Mouse (Mus musculus) megakaryocyte, embryonic 14.5 days (primary cell): ENCODE data around the gene Cdh6. TPM values are rescaled to one million over a fixed set of nuclear protein-coding genes. Genes with fewer than 3 reads are reported as not detected.

Experiments used
- H3K27me3 ChIP-seq: replicated peaks from 2 replicates; pipeline ENCODE3; 2012; ENCODE audit warnings: inconsistent platforms
- H3K36me3 ChIP-seq: replicated peaks from 2 replicates; pipeline ENCODE3; 2012; ENCODE audit warnings: low read length, inconsistent platforms, mixed read lengths
- H3K4me1 ChIP-seq: 2 replicates; pipeline ENCODE4 v1.6.1; 2012; ENCODE audit warnings: inconsistent platforms
- H3K4me3 ChIP-seq: replicated peaks from 2 replicates; pipeline ENCODE3; 2012; ENCODE audit warnings: moderate library complexity, mild to moderate bottlenecking, inconsistent platforms
- H3K9me3 ChIP-seq: 2 replicates; pipeline ENCODE4 v1.6.1; 2012; ENCODE audit warnings: inconsistent platforms
- FLI1 ChIP-seq: IDR thresholded peaks from 2 replicates; pipeline ENCODE4 v1.6.1; 2012; ENCODE audit warnings: low read length, inconsistent platforms, mixed read lengths
- GATA1 ChIP-seq: IDR thresholded peaks from 3 replicates; pipeline ENCODE4 v1.6.1; 2012; ENCODE audit warnings: mixed read lengths, low read length, inconsistent platforms, borderline replicate concordance
- polyA plus RNA-seq: library from polyadenylated mRNA; stranded (reverse); fragments of >175 nt; gene quantifications from 2 replicates; pipeline ENCODE4 v1.2.3, GENCODE M21; 2012; ENCODE audit warnings: low replicate concordance; ENCODE audit not compliant: insufficient read depth

Cdh6 gene
- polyA plus RNA-seq, 1 experiment = not detected

GRCm38 (mm10) chr15:13165094-13165885 lies 8.2 kb downstream of the Cdh6 start:
- no peaks in the 10 kb centered on the region for H3K4me1 ChIP-seq
- no peaks in the 10 kb centered on the region for H3K36me3 ChIP-seq
- no peaks in the 10 kb centered on the region for H3K27me3 ChIP-seq
- no peaks in the 10 kb centered on the region for H3K9me3 ChIP-seq
- TF ChIP-seq GATA1 = no peak
- no peak overlapping the region for H3K4me3 ChIP-seq

DNA sequence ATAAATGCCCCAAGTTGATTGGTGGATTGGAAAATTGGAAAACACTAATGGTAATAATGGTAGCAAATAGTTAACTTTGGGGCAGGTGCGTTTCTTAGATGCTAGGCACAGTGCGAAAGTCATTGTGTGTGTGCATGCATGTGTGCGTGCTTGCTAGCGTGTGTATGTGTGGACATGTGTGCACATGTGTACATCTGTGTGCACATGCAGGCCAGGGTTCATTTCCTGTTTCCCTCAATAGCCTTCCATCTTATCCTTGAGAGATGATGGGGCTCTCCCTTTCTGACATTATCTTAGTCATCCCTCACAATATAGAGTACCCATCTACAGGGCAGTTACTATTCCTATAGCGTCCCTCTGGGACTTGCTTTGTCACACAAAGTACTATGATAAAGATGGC lies 17.7 kb downstream of the Cdh6 start:
- TF ChIP-seq FLI1 (no peak), GATA1 (no peak)
- H3K9me3 ChIP-seq = no peaks in the 10 kb centered on the region
- H3K36me3 ChIP-seq = no peaks in the 10 kb centered on the region
- no peaks in the 10 kb centered on the region for H3K4me1 ChIP-seq
- H3K27me3 ChIP-seq = no peaks in the 10 kb centered on the region
- H3K4me3 ChIP-seq = no peak overlapping the region

DNA sequence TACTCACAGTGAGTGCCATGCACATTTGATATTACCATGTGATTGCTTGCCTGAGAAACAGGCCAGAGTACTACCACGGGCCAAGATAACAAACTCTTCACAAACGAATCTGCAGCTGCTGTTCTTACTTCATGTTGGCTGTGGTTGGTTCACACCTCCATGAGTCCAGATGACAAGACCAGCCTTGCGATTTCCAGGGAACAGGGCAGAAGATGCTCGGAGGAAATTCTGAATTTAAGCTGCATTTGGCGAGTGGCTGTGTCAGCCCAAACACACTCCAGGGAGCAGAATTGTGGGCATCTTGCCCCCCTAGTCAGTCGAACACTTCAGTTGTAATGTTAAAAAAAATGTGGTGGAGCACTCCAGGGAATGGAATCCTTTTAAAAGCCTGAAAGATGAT lies 18.1 kb downstream of the Cdh6 start:
- TF ChIP-seq FLI1 (no peak), GATA1 (no peak)
- H3K4me3 ChIP-seq = no peak overlapping the region
- no peaks in the 10 kb centered on the region for H3K36me3 ChIP-seq
- no peaks in the 10 kb centered on the region for H3K4me1 ChIP-seq
- H3K27me3 ChIP-seq = no peaks in the 10 kb centered on the region
- H3K9me3 ChIP-seq = no peaks in the 10 kb centered on the region

DNA sequence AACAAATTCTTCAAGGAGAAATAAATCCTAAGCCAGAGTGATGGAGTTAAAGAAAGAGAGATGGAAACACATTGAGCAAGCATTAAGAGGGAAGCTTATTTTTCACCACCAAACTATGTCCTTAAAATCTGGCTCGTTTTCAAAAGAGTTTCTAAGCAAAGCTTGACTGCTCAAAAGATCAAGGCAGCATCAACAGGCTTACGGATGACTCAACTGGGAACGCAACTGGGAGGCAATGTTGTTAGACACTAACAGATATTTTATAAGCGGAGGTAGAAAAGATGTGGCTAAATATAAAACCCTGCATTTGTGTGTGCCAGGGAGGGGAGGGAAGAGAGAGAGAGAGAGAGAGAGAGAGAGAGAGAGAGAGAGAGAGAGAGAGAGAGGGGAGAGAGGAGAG lies 31.5 kb downstream of the Cdh6 start:
- TF ChIP-seq FLI1 (no peak), GATA1 (no peak)
- peaks cover 7% of the 10 kb centered on the region for H3K9me3 ChIP-seq
- H3K4me1 ChIP-seq = no peaks in the 10 kb centered on the region
- H3K4me3 ChIP-seq = no peak overlapping the region
- no peaks in the 10 kb centered on the region for H3K27me3 ChIP-seq
- H3K36me3 ChIP-seq = no peaks in the 10 kb centered on the region

GRCm38 (mm10) chr15:13139662-13140061 lies 33.8 kb downstream of the Cdh6 start:
- peaks cover under 1% of the 10 kb centered on the region for H3K9me3 ChIP-seq
- no peaks in the 10 kb centered on the region for H3K36me3 ChIP-seq
- no peak overlapping the region for H3K4me3 ChIP-seq
- TF ChIP-seq GATA1 (no peak), FLI1 (no peak)
- no peaks in the 10 kb centered on the region for H3K27me3 ChIP-seq
- H3K4me1 ChIP-seq = no peaks in the 10 kb centered on the region

- no peaks in the 10 kb centered on the region for H3K27me3 ChIP-seq
- no peak for TF ChIP-seq FLI1
- no peak for TF ChIP-seq GATA1
- no peaks in the 10 kb centered on the region for H3K36me3 ChIP-seq
- H3K9me3 ChIP-seq = peaks cover 5% of the 10 kb centered on the region; the same call in 1 of the 2 replicates
- no peak overlapping the region for H3K4me3 ChIP-seq
- no peaks in the 10 kb centered on the region for H3K4me1 ChIP-seq
These were observed 36.3 kb downstream of the Cdh6 start for GRCm38 (mm10) chr15:13137166-13137565.

DNA sequence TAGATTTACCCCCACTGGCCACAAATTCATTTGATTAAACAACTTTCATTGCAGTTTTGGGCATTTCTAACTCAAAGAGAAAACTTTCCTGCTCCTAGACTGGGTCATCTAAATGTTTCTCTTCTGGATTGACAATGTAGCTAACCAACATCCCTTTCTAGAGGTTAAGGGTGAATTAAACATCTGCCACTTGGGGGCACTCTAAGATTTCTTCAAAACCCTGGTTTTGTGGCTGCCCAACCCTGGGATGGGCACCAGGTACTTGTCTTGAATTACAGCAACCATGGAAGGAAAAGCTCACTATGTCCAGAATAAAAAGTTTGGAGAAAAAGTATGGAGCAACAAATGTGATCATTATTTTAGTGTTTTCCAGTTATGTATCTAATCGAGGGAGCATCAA lies 39.4 kb downstream of the Cdh6 start:
- no peaks in the 10 kb centered on the region for H3K27me3 ChIP-seq
- H3K4me3 ChIP-seq = no peak overlapping the region
- no peaks in the 10 kb centered on the region for H3K36me3 ChIP-seq
- H3K9me3 ChIP-seq = peaks cover 8% of the 10 kb centered on the region; the same call in 1 of the 2 replicates
- no peaks in the 10 kb centered on the region for H3K4me1 ChIP-seq
- TF ChIP-seq GATA1 = no peak
- no peak for TF ChIP-seq FLI1

GRCm38 (mm10) chr15:13133370-13133769 lies 40.1 kb downstream of the Cdh6 start:
- Histone ChIP-seq H3K36me3 (no peaks in the 10 kb centered on the region), H3K27me3 (no peaks in the 10 kb centered on the region), H3K4me1 (no peaks in the 10 kb centered on the region), H3K4me3 (no peak overlapping the region), H3K9me3 (peaks cover 8% of the 10 kb centered on the region; the same call in 1 of the 2 replicates)
- no peak for TF ChIP-seq GATA1
- no peak for TF ChIP-seq FLI1

GRCm38 (mm10) chr15:13132493-13132892 lies 41.0 kb downstream of the Cdh6 start:
- TF ChIP-seq GATA1 (no peak), FLI1 (no peak)
- no peaks in the 10 kb centered on the region for H3K4me1 ChIP-seq
- no peak overlapping the region for H3K4me3 ChIP-seq
- H3K27me3 ChIP-seq = no peaks in the 10 kb centered on the region
- peaks cover 8% of the 10 kb centered on the region; the same call in 1 of the 2 replicates for H3K9me3 ChIP-seq
- H3K36me3 ChIP-seq = no peaks in the 10 kb centered on the region

DNA sequence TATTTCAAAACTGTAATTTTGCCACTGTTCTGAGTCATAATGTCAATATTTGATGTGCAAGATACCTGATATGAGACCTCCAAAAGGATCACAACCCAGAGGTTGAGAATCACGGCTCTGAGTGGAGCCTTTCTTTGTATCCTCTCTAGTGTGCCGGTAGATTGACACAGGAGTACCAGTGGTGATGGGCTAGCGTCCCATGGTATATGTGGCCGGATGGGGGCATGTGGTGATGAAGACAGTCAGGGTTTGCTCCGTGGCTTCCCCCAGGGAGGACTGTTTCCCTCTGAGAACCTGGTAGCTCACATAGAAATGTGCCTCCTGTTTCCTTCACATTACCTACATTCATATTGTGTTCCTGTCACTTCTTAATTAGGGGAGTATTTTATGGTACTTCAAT lies 43.2 kb downstream of the Cdh6 start:
- H3K4me3 ChIP-seq = no peak overlapping the region
- TF ChIP-seq GATA1 (no peak), FLI1 (no peak)
- H3K36me3 ChIP-seq = no peaks in the 10 kb centered on the region
- peaks cover 9% of the 10 kb centered on the region; the same call in 1 of the 2 replicates for H3K9me3 ChIP-seq
- H3K4me1 ChIP-seq = no peaks in the 10 kb centered on the region
- H3K27me3 ChIP-seq = no peaks in the 10 kb centered on the region
